Mouse (Mus musculus) telencephalon, adult 2 months (tissue): ENCODE measurements around the gene Ptprd.

ENCODE experiments used
- DNase-seq: peaks from one replicate; pipeline ENCODE4 v3.0.0-alpha.2; 2011; ENCODE audit warnings: low read depth, low spot score

Ptprd gene

DNA sequence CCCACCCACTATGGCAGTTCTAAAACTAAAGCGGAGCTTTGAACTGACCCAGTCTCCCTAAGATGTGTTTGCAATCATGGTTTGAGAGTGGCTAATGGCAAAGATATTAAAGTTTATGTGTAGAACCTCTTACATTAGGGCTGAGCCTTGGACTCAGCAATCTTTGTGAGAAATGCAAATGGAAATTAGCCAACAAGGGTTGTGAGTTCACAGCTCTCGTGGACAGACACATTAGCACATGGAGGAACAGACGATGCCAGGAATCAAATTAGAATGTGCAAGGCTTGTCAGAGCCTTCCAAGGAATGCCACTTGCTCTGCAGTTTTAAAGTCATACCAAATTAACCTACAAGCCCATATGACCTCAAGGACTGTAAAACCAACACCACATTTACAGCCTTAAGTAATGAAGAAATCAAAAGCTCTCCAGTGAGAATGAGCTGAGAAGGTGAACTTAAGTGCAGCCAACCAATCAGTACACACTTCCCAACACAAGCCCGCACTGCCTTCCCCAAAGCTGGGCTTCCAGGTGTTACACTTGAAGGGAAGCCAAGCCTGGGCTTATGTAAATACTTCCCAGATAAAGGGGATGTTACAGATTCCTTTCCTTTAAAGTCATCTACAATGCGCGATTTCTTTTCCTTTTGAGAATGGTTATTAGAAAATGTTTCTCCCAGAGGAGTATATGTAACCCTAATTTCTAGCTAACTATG is 2258.3 kb downstream of the Ptprd start:
- DNase-seq = no peak

DNA sequence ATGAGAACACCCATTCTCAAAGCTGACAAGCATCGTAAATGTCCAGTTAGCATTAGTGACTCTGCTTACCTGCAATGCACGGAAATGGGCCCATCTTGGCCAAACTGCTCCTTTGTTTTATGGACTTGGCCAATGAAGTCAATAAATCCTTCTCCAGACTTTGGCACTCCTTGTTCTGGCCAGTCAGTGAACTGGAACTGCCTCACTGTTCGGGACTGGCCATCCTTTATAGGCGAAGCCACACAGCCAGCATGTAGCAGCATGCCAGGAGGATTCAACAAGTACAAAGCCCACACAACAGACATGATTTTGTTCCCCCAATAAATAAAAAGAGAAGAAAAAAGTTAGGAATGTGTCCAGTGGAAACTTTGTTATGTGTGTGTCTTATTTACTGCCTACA is 2261.2 kb downstream of the Ptprd start:
- no peak for DNase-seq

DNA sequence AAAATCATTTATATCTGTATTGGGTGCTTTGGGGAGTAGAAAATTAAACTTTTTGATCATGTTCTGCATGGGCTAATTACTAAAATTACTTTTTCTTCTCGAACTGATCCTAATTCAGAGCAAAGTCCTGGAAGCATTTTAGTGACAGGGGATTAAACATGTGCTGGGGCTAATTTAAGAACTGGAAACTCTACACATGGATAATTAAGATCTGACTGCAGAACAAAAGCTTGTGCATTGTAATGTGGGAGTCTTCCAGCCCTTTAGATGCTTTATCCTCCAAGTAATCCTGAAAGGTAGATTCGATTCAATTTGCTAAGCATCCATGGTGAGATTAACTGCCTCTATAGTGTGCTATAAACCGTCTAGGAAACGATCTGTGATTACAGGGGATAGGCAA is 2316.9 kb downstream of the Ptprd start:
- DNase-seq = no peak
